Mouse (Mus musculus) kidney, adult 2 months (tissue): ENCODE measurements around the gene Gsx1.

Source experiments
- CTCF ChIP-seq: fragments of 200-500 bp; conservative IDR thresholded peaks from 2 replicates; pipeline ENCODE4 v1.5.1; 2011; ENCODE audit warnings: low read depth, mild to moderate bottlenecking, control low read depth, low read length, moderate library complexity, mixed read lengths; ENCODE audit not compliant: insufficient read depth, insufficient read length
- POLR2A ChIP-seq: fragments of 200-500 bp; IDR thresholded peaks from one replicate; pipeline ENCODE4 v1.6.1; 2011; ENCODE audit warnings: low read depth, low read length, control low read depth

DNA sequence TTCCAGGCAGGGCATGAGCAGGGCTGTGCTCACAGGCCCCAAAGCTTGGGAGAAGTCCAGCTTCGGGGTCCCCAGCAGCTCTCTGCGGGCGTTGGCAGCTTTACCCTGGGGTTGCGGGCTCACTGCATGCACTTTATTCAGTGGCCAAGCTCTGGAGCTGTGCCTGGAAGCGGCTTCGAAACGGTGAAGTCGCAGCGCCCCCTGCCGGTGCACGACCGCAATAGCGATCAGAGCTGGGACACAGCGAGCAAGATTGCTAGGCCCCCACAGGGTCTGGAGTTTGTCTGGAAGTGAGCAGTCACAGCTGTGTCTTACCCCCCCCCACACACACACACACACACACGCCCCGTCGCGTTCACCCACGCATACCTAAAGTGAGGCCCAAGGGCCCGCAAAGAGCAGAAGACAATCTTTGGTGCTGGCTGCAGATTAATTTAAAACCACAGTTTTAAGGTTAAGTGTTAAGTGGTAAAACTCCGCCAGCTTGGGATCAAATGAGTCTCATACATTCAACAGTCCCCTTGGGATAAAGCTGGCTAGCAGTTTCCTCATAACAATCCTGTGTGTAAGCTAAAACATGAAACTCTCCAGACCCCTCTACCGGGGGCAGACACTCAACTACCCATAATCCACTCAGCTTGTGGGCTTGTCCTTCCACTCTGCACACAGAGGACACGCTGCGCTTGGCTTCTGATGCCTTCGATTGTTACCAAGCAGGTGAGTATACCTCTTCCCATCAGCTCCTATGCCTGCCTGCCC is 39.0 kb downstream of the Gsx1 start:
- peak; percentile 95 for TF ChIP-seq CTCF
- TF ChIP-seq POLR2A: no peak
